Mouse (Mus musculus): ENCODE results near the gene Usp32. TPM values are rescaled to one million over a fixed set of nuclear protein-coding genes. Genes with fewer than 3 reads are reported as not detected.

The Usp32 gene
- total RNA-seq, 2 experiments from 2014 or later, result 38.9 to 42.5 TPM

DNA sequence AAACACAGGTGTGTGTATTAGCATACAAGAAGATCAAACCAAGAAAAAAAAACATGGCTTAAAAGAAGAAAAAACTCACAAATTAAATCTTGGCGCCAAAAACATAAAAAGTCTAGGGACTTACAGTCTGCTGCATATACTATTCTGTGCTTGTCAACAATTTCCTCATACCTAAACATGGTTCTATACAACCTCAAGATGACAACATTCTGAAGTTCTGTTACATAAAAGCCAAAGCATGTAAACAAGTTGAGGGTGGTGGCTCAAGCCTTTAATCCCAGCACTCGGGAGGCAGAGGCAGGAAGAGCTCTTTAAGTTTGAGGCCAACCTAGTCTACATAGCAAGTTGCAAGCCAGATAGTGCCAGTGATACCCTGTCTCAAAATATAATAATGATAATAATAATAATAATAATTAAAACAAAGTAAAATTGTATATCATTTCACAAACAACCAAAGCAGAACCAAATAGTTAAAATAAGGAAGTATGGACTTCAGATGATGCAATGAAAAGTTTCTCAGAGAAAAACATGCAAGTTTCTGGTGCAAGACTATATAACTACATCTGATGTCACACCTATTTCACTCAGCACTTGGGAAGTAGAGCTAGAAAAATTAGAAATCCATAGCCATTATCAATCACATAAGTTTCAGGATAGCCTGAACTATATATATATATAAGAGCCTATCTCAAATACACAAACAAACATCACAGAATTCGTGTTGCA is 16.5 kb downstream of the Usp32 start:
- DNase-seq, result no peak

- no peak for DNase-seq
These were observed 17.9 kb downstream of the Usp32 start for GRCm38 (mm10) chr11:85122073-85122472.

GRCm38 (mm10) chr11:85117160-85117559 is 22.8 kb downstream of the Usp32 start:
- no peak for DNase-seq

DNA sequence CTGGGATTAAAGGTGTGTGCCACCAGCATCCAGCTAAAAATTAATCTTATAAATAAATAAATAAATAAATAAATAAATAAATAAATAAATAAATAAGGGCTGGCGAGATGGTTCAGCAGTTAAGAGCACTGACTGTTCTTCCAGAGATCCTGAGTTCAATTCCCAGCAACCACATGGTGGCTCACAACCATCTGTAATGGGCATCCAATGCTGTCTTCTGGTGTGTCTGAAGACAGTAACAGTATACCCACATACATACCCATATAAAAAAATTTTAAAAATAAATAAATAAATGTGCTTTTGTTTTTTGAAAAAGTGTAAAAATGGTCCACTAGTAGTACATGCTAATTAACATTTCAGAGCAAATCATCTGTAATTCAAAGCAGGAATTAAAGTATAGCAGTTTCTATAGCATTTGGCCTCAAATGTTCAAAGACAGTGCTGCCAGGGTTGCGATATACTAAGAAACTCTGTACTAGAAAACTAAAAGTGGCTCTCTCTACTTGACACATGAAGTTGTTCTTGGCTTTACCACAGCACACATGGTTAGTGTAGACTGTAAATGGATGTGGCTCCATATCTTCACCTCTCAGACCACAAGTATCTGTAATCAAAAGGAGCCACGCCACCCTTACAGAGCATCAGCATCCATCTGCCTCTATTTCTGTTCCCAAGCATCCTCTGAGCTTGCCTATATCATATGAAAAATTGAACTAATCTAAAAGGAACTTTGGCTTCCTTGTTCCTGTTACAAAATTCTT is 23.7 kb downstream of the Usp32 start:
- no peak for DNase-seq

DNA sequence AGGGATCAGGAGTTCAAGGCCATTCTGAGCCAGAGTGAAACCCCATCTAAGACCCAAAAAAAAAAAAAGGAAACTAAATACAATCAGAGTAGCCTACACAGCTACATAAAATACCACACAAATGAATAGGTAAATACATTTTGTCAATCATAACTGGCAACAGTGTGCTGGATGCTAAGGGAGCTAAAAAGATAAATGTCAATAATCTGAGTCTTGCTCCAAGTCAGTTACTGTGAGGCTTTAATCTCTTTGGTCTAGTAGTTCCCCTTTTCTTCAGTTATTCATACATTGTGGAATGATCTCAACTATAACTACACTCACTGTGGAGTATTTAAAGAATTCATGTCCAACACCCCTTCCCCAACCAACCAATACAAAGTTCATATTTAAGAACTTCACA is 30.0 kb downstream of the Usp32 start:
- no peak for DNase-seq

- no peak for DNase-seq
These were observed 32.7 kb downstream of the Usp32 start for GRCm38 (mm10) chr11:85107217-85107616.

DNA sequence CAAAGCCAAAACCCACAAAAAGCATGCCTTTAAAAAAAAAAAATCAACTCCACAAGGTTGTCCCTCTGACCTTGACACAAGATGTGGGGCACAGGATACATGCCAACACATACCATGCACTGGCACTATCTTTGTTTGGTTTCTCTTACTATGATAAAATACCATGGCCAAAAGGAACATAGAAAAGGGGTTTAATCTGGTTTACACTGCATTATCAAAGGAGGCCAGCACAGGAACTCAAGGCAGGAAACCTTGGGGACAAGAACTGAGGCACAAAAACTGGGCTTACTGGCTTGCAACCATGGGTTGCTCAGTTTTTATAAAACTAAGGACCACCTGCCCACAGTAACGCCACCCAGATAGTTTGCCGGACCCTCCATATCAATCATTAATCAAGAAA is 34.1 kb downstream of the Usp32 start:
- DNase-seq, result no peak

DNA sequence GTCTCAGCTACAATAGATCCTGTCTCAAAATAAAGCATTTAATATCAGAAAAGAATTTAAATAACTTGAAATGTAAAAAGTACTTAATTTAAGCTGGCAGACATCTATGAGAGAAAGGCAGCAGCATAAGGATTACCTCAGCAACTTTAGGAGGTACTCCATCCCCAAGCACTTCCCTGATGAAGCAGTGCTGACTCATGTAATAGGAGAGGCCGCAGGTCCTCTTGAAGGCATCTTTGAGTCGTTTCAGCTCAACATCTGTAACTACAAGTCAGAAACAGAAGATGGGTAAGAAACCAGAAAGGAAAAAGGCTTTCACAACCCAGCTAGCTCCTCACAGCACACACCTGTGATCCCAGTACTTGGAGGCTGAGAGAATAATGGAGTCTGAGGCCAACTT is 36.2 kb downstream of the Usp32 start:
- no peak for DNase-seq

DNA sequence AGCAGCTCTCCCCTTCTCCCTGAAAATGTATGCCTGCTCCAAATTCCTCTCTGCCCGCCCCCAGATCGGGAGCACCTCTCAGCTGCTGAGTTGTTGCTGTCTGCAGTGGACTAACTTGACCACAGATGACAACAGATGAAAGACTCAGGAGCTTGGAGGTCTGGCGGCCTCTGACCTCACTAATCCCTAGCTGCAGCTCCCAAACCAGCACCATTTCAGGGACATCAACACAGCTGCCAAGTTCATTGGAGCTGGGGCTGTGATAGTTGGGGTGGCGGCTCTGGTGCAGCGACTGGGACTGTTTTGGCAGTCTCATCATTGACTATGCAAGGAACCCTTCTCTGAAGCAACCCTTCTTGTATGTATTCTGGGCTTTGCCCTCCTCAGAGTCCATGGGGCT is 44.8 kb downstream of the Usp32 start:
- peak; percentile 13 to 42 for DNase-seq

DNA sequence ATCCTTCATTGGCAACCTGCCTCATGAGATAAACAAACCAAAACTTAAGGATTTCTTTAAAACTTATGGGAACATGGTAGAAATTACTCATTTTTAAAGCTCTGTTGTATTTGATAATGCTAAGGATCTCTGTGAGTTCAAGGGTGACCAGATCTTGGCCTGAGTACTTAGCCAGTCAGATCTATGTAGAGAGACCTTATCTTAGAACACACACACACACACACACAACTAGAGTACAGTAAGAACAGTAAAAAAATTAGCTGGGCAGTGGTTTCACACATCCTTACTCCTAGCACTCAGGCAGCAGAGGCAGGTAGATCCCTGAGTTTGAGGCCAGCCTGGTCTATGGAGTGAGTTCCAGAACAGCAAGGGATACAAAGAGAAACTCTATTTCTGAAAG is 53.7 kb downstream of the Usp32 start:
- no peak for DNase-seq

GRCm38 (mm10) chr11:85067871-85068270 is 72.1 kb downstream of the Usp32 start:
- DNase-seq, result no peak

- no peak for DNase-seq
These were observed 81.4 kb downstream of the Usp32 start for GRCm38 (mm10) chr11:85058562-85058961.

GRCm38 (mm10) chr11:85057544-85057943 is 82.4 kb downstream of the Usp32 start:
- no peak for DNase-seq

- no peak for DNase-seq
These were observed 83.1 kb downstream of the Usp32 start for GRCm38 (mm10) chr11:85056901-85057300.

- no peak for DNase-seq
These were observed 84.4 kb downstream of the Usp32 start for GRCm38 (mm10) chr11:85055561-85055960.

DNA sequence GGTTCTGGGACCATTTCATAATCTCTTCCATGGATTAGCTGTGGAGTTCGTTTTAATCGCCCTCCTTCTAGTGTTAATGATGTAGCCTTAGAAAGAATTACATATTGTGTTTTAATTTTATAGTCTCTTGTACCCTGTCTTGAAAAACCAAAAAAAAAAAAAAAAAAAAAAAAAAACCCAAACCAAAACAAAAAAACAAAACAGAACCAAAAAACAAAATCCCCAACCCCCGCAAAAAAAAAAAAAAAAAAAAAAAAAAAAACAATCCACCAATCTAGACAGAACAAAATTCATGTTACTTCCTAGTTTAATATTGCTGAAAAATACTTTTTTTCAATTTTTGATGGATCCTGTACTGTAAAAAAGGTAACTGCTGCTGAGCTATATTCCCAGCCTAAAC is 100.7 kb downstream of the Usp32 start:
- DNase-seq, result no peak

DNA sequence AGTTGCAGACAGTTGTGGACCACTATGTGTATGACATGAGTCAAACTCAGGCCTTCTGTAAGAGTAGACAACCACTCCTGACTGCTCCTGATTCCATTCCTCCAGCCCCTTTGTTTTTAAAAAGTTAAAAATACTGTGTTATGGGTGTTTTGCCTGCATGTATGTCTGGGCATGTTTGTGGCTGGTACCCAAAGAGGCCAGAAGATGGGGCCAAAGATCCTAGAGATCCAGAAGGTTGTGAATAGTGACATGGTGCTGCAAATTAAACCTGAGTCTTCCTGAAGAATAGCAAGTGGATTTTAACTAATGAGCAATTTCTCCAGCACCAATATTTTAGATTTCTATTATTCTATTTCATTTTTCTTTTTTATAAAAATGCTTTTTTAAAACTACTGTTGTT is 126.8 kb downstream of the Usp32 start:
- no peak for DNase-seq

GRCm38 (mm10) chr11:85003566-85003965 is 136.4 kb downstream of the Usp32 start:
- DNase-seq, result peak in 1 of 2 experiments; percentile 7

- peak in 1 of 2 experiments; percentile 12 for DNase-seq
These were observed 144.7 kb downstream of the Usp32 start for GRCm38 (mm10) chr11:84995241-84995640.

- no peak for DNase-seq
These were observed 147.0 kb downstream of the Usp32 start for GRCm38 (mm10) chr11:84992996-84993395.

GRCm38 (mm10) chr11:84988341-84988919 is 151.5 kb downstream of the Usp32 start:
- no peak for DNase-seq

- no peak for DNase-seq
These were observed 154.5 kb downstream of the Usp32 start for GRCm38 (mm10) chr11:84985421-84985820.

DNA sequence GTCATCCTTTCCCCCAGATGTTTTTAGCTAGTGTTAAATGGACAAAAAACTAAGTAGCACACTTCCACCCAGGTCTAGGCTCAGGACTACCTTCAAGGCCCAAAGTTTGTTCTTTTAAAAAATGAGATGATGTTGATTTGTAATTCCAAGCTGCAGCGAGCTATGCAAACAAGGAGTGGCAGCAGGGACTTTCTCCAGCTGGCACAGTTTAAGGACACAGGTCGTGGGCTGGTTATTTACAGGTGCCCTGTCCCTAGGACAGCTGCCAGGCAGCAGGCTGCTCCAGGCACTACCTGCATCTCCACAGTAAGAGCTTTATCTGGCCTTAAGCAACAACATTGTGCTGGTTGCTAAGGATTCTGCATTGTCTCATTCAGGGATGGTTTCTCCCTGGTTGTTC is 159.3 kb downstream of the Usp32 start:
- DNase-seq, result no peak
